Mouse (Mus musculus) forebrain, embryonic 16.5 days (tissue): ENCODE measurements around the gene Lsm4. TPM values are rescaled to one million over a fixed set of nuclear protein-coding genes. Genes with fewer than 3 reads are reported as not detected.

Experiments used
- ATAC-seq: fragments of 200-750 bp; cut with Nextera tagmentation; 2 replicates; pipeline ENCODE4 v1.8.0; 2017; ENCODE audit warnings: mild to moderate bottlenecking, moderate library complexity
- H3K27ac ChIP-seq: fragments of 300-500 bp; sonication (generic); 2 replicates; pipeline ENCODE4 v1.5.1; 2014; ENCODE audit warnings: low read length, control low read depth
- H3K27me3 ChIP-seq: fragments of 300-500 bp; sonication (generic); replicated peaks from 2 replicates; pipeline ENCODE4 v1.6.1; 2014; ENCODE audit warnings: low read length; ENCODE audit not compliant: control insufficient read depth, insufficient read depth
- H3K36me3 ChIP-seq: fragments of 300-500 bp; sonication (generic); 2 replicates; pipeline ENCODE4 v1.6.1; 2014; ENCODE audit not compliant: control insufficient read depth, insufficient read depth
- H3K4me1 ChIP-seq: fragments of 300-500 bp; sonication (generic); replicated peaks from 2 replicates; pipeline ENCODE4 v1.6.1; 2014; ENCODE audit warnings: low read length; ENCODE audit not compliant: control insufficient read depth, insufficient read depth
- H3K4me2 ChIP-seq: fragments of 300-500 bp; sonication (generic); 2 replicates; pipeline ENCODE4 v1.6.1; 2014; ENCODE audit warnings: mild to moderate bottlenecking, low read length, control low read depth
- H3K4me3 ChIP-seq: fragments of 300-500 bp; sonication (generic); replicated peaks from 2 replicates; pipeline ENCODE4 v1.5.1; 2014; ENCODE audit warnings: mild to moderate bottlenecking, low read length, control low read depth
- H3K9ac ChIP-seq: fragments of 300-500 bp; sonication (generic); replicated peaks from 2 replicates; pipeline ENCODE4 v1.6.1; 2014; ENCODE audit warnings: low read depth, low read length, control low read depth
- H3K9me3 ChIP-seq: fragments of 300-500 bp; sonication (generic); 2 replicates; pipeline ENCODE4 v1.6.1; 2016; ENCODE audit warnings: low read length; ENCODE audit not compliant: control insufficient read depth
- WGBS: fragments of 180-500 bp; shearing (Covaris S2); extraction: QIAGEN DNeasy Blood & Tissue Kit; methylation state at CpG from one replicate; pipeline ENCODE4 v1.1.7; 2014; 5-methylcytosine and 5-hydroxymethylcytosine counted together
- polyA plus RNA-seq: library from polyadenylated mRNA; unstranded; fragments of >200 nt; fragmentation: Nextera tagmentation; extraction: Ambion mirVana; gene quantifications from 2 replicates; pipeline ENCODE4 v1.2.1, GENCODE M21; 2015

Gene Lsm4
- 166 and 168 TPM in 2 replicates for polyA plus RNA-seq

DNA sequence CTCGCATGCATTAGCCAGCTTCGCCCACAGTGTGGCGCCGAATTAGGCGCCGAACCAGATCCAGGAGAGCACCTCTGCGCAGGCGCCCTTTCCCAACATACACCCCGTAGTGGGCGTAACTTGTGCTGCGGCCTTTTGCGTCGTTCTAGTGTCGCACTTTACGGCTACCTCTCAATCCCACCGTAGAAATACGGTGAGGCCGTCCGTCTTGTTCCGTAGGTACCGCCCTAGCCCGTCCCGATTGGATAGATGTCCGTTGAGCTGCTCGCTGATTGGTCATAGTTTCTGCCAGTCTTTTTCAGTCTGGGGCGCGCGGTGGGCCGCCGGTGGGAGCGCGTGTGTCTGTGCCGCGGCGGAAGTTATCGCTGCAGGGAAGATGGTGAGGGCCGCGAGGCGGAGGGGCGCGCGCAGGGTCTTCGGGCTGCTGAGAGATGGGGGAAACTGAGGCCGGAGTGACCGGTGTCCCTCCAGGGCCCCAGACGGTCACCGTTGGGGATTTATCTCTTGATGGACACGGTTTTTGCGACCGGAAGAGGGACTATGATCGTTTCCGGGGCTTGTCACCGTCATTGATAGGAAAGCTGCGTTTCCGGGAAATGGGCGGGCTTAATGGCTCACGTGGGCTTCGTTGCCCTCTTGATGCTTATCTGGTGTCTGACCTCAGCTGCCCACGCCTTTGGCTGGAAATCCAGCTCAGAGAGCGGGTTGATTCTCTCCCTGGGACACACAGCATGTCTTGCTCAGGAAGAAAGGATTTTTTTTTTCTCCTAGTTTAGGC, at the start of gene Lsm4:
Gene Lsm4 (plus strand): TSS at position 170 of the 778 bp plus-strand sequence.
- WGBS = under 1% methylated on average over 60 of the region's 60 CpGs
- Histone ChIP-seq H3K27me3 (no peaks in the 10 kb centered on the region), H3K9ac (peak within 1 kb of the TSS; percentile 60), H3K27ac (peak within 1 kb of the TSS; percentile 93), H3K4me1 (peaks cover 19% of the 10 kb centered on the region), H3K9me3 (no peaks in the 10 kb centered on the region), H3K4me3 (peak within 1 kb of the TSS; percentile 52), H3K4me2 (peak within 1 kb of the TSS; percentile 83), H3K36me3 (no peaks in the 10 kb centered on the region)
- peak; percentile 98 for ATAC-seq

DNA sequence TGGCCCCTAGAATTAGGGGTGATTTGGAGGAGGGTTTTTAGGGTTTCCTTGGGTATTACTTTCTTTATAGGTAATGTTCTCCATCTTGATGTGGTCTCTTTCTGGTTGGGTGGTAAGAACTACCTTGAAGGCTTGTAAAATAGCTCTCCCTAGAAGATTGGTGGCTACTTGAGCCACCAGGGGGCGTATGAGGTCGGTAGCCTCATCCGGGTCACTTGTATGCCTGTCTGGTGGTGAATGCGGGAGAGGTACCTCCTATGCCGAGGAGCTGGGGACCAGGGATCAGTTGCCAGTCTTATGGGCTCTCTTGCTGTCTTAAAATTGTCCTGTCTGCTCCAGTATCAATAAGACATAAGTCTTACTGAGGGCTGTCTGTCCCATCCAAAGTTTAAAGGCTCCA, 47.9 kb upstream of the Lsm4 start:
- Histone ChIP-seq H3K9ac (no peak overlapping the region), H3K27me3 (no peaks in the 10 kb centered on the region), H3K4me2 (no peak overlapping the region), H3K4me1 (peaks cover 7% of the 10 kb centered on the region), H3K4me3 (no peak overlapping the region), H3K9me3 (no peaks in the 10 kb centered on the region), H3K27ac (no peak overlapping the region), H3K36me3 (no peaks in the 10 kb centered on the region)
- ATAC-seq = no peak
- 23% methylated on average over 5 of the region's 5 CpGs for WGBS

- Histone ChIP-seq H3K4me3 (no peak overlapping the region), H3K4me1 (peaks cover 18% of the 10 kb centered on the region), H3K9ac (no peak overlapping the region), H3K27me3 (0 out of 2 replicates have a peak, but pooled peaks cover 3% of the 10 kb centered on the region), H3K9me3 (no peaks in the 10 kb centered on the region), H3K36me3 (no peaks in the 10 kb centered on the region), H3K27ac (no peak overlapping the region), H3K4me2 (no peak overlapping the region)
- no peak for ATAC-seq
- 75% methylated on average over 5 of the region's 5 CpGs for WGBS
These were observed 46.0 kb upstream of the Lsm4 start for GRCm38 (mm10) chr8:70627041-70627440.

DNA sequence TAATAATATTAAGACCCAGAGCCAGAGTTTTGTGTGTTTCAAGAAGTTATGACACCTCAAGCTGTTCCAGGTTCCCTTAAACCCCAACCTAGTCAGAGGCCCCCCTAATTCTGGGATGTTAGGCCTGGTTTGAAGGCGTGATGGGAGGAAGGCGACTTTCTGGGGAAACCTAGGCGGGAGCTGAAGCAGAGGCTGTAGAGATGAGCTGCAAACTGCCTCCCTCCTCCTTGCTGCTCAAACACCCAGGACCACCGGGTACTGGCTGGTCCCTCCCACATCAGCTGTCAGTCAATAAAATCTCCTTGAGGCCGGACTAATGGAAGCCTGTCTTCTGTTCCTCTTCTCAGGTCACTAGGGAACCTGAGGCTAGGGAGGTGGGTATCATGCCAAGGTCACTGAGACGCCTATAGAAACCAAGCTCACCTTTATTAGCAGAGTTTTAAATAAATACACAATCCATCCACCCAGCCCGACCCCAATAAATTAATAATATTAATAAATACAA, 44.0 kb upstream of the Lsm4 start:
- ATAC-seq = no peak
- H3K27ac ChIP-seq = 0 out of 2 replicates have a peak overlapping the region, but pooled peaks have one; percentile 37
- H3K9me3 ChIP-seq = no peaks in the 10 kb centered on the region
- peak overlapping the region; percentile 59 for H3K4me3 ChIP-seq
- no peaks in the 10 kb centered on the region for H3K36me3 ChIP-seq
- H3K27me3 ChIP-seq = 0 out of 2 replicates have a peak, but pooled peaks cover 3% of the 10 kb centered on the region
- WGBS = 60% methylated on average over 7 of the region's 7 CpGs
- H3K4me1 ChIP-seq = peaks cover 21% of the 10 kb centered on the region
- H3K9ac ChIP-seq = peak overlapping the region; percentile 68
- H3K4me2 ChIP-seq = peak overlapping the region; percentile 70

- ATAC-seq = peak; percentile 95
- WGBS = 1% methylated on average over 60 of the region's 60 CpGs
- H3K9me3 ChIP-seq = no peaks in the 10 kb centered on the region
These were observed 43.2 kb upstream of the Lsm4 start for GRCm38 (mm10) chr8:70629574-70630531.

DNA sequence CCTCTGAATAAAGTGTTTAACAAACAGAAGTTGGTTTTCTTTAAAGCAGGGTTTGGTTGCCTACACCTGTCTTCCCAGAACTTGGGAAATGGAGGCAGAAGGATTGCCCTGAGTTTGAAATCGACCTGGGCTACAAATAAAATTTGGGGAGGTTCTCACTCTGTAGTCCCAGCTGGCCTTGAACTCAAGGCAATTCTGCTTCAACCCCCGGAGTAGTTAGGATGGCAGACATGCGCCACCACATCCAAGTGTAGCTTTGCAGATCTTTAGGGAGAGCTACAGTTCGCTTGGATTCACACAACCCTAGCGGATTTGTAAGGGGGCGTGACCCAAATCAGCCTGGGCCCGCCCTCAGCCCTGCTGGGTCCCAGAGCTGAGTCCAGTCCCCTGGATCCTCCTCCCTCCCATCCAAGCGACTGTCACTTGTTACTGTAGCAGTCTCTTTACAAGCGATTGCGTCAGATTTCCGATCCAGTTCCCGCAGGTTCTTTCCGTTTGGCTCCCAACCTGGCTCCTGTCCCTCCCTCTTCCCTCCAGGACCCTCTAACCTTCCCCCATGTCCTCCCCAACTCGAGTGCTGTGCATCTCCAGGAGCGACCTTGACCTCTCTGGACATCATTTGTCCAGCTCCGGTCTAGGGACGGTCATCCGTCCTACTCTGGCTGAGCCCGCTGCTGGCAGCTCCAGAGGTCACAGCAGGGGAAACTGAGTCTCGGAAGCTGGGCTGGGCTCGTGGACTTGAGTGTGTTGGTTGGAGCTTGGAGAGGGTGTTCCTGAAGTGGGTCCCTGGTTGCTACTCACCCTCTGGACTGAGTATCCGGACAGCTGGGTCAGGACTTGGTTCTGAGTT, 42.3 kb upstream of the Lsm4 start:
- ATAC-seq = no peak
- Histone ChIP-seq H3K4me1 (peaks cover 23% of the 10 kb centered on the region), H3K4me3 (no peak overlapping the region; the same call in 1 of the 2 replicates), H3K4me2 (no peak overlapping the region), H3K9ac (no peak overlapping the region), H3K36me3 (no peaks in the 10 kb centered on the region), H3K27me3 (0 out of 2 replicates have a peak, but pooled peaks cover 3% of the 10 kb centered on the region), H3K27ac (no peak overlapping the region), H3K9me3 (no peaks in the 10 kb centered on the region)
- 13% methylated on average over 22 of the region's 22 CpGs for WGBS

More at GRCm38 (mm10) chr8:70629574-70630531, 43.2 kb upstream of the Lsm4 start:
- H3K4me3 ChIP-seq = peak overlapping the region; percentile 59
- H3K4me1 ChIP-seq = peaks cover 23% of the 10 kb centered on the region
- H3K27ac ChIP-seq = peak overlapping the region; percentile 57
- H3K9ac ChIP-seq = peak overlapping the region; percentile 70
- H3K36me3 ChIP-seq = no peaks in the 10 kb centered on the region
- H3K27me3 ChIP-seq = 0 out of 2 replicates have a peak, but pooled peaks cover 3% of the 10 kb centered on the region
- peak overlapping the region; percentile 70 for H3K4me2 ChIP-seq

GRCm38 (mm10) chr8:70631436-70631835, 41.6 kb upstream of the Lsm4 start:
- H3K27ac ChIP-seq = no peak overlapping the region
- no peak overlapping the region for H3K4me3 ChIP-seq
- H3K9me3 ChIP-seq = no peaks in the 10 kb centered on the region
- peaks cover 23% of the 10 kb centered on the region for H3K4me1 ChIP-seq
- 19% methylated on average over 23 of the region's 24 CpGs for WGBS
- 0 out of 2 replicates have a peak, but pooled peaks cover 3% of the 10 kb centered on the region for H3K27me3 ChIP-seq
- no peak overlapping the region for H3K9ac ChIP-seq
- H3K4me2 ChIP-seq = no peak overlapping the region
- H3K36me3 ChIP-seq = no peaks in the 10 kb centered on the region
- ATAC-seq = no peak

DNA sequence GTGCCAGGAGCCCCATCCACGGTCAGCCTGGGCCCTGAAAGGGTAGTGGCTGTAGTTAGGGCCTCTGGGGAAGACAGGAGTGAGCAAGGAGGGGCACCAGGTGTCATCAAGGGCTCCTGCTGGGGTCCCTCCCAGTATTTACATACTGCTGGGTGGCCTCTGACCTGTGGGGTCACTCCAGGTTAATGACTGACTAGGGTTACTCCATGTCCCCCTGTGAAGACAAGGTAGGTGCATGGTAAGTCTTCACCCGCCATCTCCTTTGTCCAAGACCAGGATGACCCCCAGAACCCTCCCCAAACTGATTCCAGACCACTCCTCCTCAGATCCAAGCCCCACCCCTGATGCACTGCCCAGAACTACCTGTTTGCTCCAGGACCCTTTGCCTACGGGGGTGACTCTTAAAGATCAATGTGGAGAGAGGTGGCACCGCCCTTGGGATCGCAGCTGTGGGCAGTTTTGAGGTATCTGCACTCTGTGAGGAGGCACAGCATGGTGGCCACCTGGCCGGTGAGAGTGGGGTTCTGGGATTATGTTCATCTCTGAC, 40.6 kb upstream of the Lsm4 start, which contains the start of gene Gdf15:
Gene Gdf15 (minus strand): TSS at position 111 of the 547 bp plus-strand sequence.
- Histone ChIP-seq H3K27me3 (0 out of 2 replicates have a peak, but pooled peaks cover 3% of the 10 kb centered on the region), H3K9ac (no peak within 1 kb of the TSS), H3K36me3 (no peaks in the 10 kb centered on the region), H3K4me2 (no peak within 1 kb of the TSS), H3K4me3 (no peak within 1 kb of the TSS), H3K27ac (no peak within 1 kb of the TSS), H3K9me3 (no peaks in the 10 kb centered on the region), H3K4me1 (peaks cover 23% of the 10 kb centered on the region)
- WGBS = 89% methylated on average over 6 of the region's 6 CpGs
- ATAC-seq = no peak
